In the genomic region with DNA sequence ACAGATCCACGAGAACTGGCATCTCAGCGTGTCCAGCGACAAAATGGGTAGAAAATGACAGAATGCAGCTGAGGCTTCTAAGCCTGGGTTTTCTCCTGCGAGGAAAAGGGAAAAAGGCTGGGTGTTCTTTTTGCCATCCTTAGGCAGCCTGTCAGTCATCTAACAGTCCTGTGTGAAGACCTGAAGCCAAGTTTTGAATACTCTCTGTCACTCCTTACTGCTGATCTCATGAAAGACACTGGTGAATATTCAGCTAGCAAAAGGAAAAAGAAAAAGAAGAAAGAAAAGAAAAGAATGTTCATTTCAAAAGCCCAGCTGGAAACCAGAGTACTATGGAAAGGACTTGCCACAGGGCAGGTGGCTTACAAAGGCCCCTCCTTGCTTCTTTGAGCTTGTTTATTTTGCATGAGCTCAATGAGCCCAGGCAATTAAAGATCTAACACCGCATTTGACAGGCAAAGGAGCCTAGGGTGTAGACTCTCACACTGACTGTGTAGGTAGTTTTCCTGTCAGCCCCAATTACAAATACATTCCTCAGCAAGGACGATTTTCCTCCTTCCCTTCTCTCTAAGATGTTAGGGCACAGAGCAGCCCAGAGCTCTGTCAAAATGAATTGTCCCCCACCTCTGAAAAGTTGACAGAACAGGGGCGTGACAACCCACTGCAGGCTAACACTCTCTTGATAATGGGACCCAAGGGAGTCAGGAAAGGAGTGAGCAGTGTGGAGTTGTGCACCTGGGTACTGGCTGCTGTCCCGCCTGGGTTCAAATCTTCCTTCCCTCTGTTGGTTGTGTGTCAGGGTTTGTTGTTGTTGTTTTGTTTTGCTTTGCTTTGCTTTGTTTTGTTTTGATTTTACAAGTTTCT, we compare ENCODE assay signal across 16 mouse cellular contexts.
DNase-seq lines count a peak whose midpoint lies in the region; ATAC-seq lines count a peak whose summit lies in the region.
"Had no signal": no experiment of that assay in that cellular context is flagged by ENCODE, and none has a peak within 500 bp of the region (broad histone marks: within the 10 kb centered on the region; RNA-seq: fewer than 3 reads in every experiment).

No protein-coding gene starts in this region.

- no peak overlapping the region for H3K4me2 ChIP-seq in embryonic facial prominence, embryonic 11.5 days (ENCODE audit: low read depth, low read length)
- H3K4me2 ChIP-seq in midbrain, embryonic 12.5 days (replicated peaks): no peak overlapping the region
- H3K4me2 ChIP-seq: stomach, embryonic 15.5 days had no signal

- no peaks in the 10 kb centered on the region for H3K4me1 ChIP-seq in embryonic facial prominence, embryonic 11.5 days (ENCODE audit: control insufficient read depth, insufficient read depth, low read length)
- H3K4me1 ChIP-seq in midbrain, embryonic 12.5 days: peaks cover 30% of the 10 kb centered on the region
- H3K4me1 ChIP-seq: megakaryocyte, embryonic 14.5 days; stomach, embryonic 15.5 days had no signal

- H3K9ac ChIP-seq in embryonic facial prominence, embryonic 11.5 days (replicated peaks; ENCODE audit: low read length): no peak overlapping the region
- no peak overlapping the region for H3K9ac ChIP-seq in midbrain, embryonic 12.5 days (replicated peaks)
- H3K9ac ChIP-seq: stomach, embryonic 15.5 days had no signal

- no peak overlapping the region for H3K27ac ChIP-seq in embryonic facial prominence, embryonic 11.5 days (replicated peaks; ENCODE audit: low read depth, low read length)
- H3K27ac ChIP-seq in midbrain, embryonic 12.5 days (replicated peaks): no peak overlapping the region
- H3K27ac ChIP-seq: gastrocnemius, adult 2 months; stomach, embryonic 15.5 days had no signal

- H3K36me3 ChIP-seq in embryonic facial prominence, embryonic 11.5 days (replicated peaks; ENCODE audit: control insufficient read depth, insufficient read depth, low read depth, low read length): no peaks in the 10 kb centered on the region
- H3K36me3 ChIP-seq in midbrain, embryonic 12.5 days: no peaks in the 10 kb centered on the region
- H3K36me3 ChIP-seq: stomach, embryonic 15.5 days had no signal

- intact Hi-C loops in left cerebral cortex, postnatal 36 days (cut with DNase I): no loop called here

- no peaks in the 10 kb centered on the region for H3K9me3 ChIP-seq in embryonic facial prominence, embryonic 11.5 days (replicated peaks; ENCODE audit: control insufficient read depth, low read length)
- H3K9me3 ChIP-seq in midbrain, embryonic 12.5 days: no peaks in the 10 kb centered on the region
- H3K9me3 ChIP-seq: megakaryocyte, embryonic 14.5 days; stomach, embryonic 15.5 days had no signal

- 10% methylated on average over 8 of the region's 8 CpGs for WGBS in embryonic facial prominence, embryonic 11.5 days
- 7% methylated on average over 8 of the region's 8 CpGs for WGBS in midbrain, embryonic 12.5 days

- ATAC-seq in embryonic facial prominence, embryonic 11.5 days (replicated peaks; ENCODE audit: insufficient number of reproducible peaks, low FRiP score, low TSS enrichment, low read depth): no peak
- peak; percentile 85 for ATAC-seq in midbrain, embryonic 12.5 days (ENCODE audit: low FRiP score, low read depth)
- ATAC-seq: Patski had no signal

- DNase-seq in heart, adult 11 months: peak; percentile 64
- no peak for DNase-seq in heart, postnatal 4 days
- DNase-seq in WW6 (ENCODE audit: low read depth, low spot score): peak; percentile 14
- DNase-seq in embryonic facial prominence, embryonic 11.5 days (ENCODE audit: low spot score): peak; percentile 41
- no peak for DNase-seq in right cerebral cortex, postnatal 14 days
- DNase-seq in thymus, adult 18-20 months: no peak
- no peak for DNase-seq in left cerebral cortex, postnatal 36 days (ENCODE audit: low spot score in 2 of 2)
- DNase-seq: cerebellum, postnatal 25 days; gastrocnemius, adult 2 months; kidney, adult 8-10 months; lung, postnatal 10 days; spleen, adult 18-20 months had no signal

- H3K27me3 ChIP-seq in embryonic facial prominence, embryonic 11.5 days (ENCODE audit: control insufficient read depth, insufficient read depth, low read length): no peaks in the 10 kb centered on the region; the same call in 1 of the 2 replicates
- 0 out of 2 replicates have a peak, but pooled peaks cover 8% of the 10 kb centered on the region for H3K27me3 ChIP-seq in midbrain, embryonic 12.5 days
- H3K27me3 ChIP-seq: megakaryocyte, embryonic 14.5 days; Patski; stomach, embryonic 15.5 days had no signal

- no peak overlapping the region for H3K4me3 ChIP-seq in embryonic facial prominence, embryonic 11.5 days (ENCODE audit: low read depth, low read length)
- no peak overlapping the region for H3K4me3 ChIP-seq in midbrain, embryonic 12.5 days
- H3K4me3 ChIP-seq: gastrocnemius, adult 2 months; megakaryocyte, embryonic 14.5 days; stomach, embryonic 15.5 days had no signal

Comparison
In these comparisons a context has a peak if more than half of its experiments do, and no peak if none do; other contexts are left out.
1. DNase-seq: peak in heart, adult 11 months (single experiment), WW6 (single experiment) and embryonic facial prominence, embryonic 11.5 days (single experiment); none in heart, postnatal 4 days (single experiment), right cerebral cortex, postnatal 14 days (single experiment), thymus, adult 18-20 months (0 of 2) and left cerebral cortex, postnatal 36 days (0 of 2).